Mouse (Mus musculus): ENCODE measurements around the gene Fam189a2. TPM values are rescaled to one million over a fixed set of nuclear protein-coding genes. Genes with fewer than 3 reads are reported as not detected.
A peak's percentile ranks its signal among the peaks of the same experiment; 100 is the strongest.

Fam189a2 gene
- total RNA-seq, 2 experiments from 2014 or later: 13.2 to 13.5 TPM

- intact Hi-C loops (cut with DNase I): no loop called here
- peak; percentile 38 for DNase-seq
Measured at GRCm38 (mm10) chr19:23948301-23949000, 82.4 kb downstream of the Fam189a2 start.

DNA sequence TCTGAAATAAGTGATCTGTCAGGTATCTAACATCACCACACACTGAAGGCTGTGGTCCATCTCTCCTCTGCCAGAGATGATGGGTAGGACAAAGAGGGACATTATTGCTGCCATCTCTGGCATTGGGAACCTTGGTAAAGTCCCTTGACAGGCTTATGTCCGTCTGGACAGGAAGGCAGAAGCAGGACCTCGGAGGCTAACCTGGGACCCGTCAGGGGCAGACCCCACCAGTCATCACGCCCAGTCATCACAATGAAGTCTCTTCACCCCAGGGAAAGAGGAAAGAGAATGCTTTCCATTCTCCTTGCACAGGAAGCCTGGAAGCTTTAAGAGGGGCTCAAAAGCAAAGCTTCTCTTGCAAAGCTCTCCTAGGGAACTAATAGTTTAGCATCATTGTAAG is 82.9 kb downstream of the Fam189a2 start:
- DNase-seq: no peak
- intact Hi-C loops (cut with DNase I): no loop called here

DNA sequence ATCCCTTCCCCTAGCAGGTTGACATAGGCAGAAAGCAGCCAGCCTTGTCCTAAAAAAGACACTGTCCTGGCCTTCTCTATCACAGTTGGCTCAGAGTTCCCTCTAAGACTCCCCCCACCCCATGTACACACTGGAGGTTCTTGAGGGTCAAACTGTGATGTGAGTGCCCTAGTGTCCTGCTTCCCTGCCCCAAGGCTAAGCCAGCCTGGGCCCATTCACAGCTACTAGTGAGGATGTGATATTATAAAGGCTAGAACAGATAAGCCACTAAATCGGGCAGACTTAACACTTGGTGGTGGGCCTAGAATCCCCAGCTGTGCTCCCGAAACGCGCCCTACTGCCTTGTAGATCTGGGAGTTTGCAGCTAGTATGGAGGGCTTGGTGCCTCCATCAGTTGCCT is 84.1 kb downstream of the Fam189a2 start:
- intact Hi-C loops (cut with DNase I): no loop called here
- no peak for DNase-seq

DNA sequence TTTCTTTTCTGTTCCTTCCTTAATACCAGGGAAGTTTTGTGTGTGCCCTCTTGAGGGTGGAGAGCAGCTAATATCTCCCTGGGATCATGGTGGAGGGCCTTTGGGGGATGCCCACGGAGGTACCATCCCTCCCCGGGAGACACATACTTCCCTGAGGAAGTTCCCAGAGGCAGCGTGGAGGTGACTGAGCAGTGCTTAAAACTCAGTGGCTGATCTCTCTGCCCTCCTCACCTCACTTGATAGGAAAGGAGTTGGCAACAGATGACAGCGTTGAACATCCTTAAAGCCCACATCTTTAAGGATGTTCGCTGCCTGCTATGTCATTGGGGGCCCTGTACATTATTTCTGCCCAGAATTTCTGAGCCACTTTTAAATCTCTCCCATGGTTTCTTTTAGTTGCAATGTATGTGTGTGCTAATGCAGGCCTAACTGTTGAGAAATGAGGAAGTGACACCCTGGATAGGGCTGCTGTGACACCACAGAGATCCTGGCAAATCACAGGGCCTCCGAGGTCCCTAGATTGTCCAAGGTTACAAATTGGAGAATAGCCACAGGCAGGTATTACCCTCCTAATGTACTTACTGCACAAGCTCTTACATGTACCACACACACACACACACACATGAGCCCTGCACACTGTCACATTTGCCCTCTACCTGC is 84.7 kb downstream of the Fam189a2 start:
- DNase-seq: no peak
- intact Hi-C loops (cut with DNase I): no loop called here

- intact Hi-C loops (cut with DNase I): no loop called here
- DNase-seq: no peak
Measured at GRCm38 (mm10) chr19:23942886-23943285, 87.9 kb downstream of the Fam189a2 start.

DNA sequence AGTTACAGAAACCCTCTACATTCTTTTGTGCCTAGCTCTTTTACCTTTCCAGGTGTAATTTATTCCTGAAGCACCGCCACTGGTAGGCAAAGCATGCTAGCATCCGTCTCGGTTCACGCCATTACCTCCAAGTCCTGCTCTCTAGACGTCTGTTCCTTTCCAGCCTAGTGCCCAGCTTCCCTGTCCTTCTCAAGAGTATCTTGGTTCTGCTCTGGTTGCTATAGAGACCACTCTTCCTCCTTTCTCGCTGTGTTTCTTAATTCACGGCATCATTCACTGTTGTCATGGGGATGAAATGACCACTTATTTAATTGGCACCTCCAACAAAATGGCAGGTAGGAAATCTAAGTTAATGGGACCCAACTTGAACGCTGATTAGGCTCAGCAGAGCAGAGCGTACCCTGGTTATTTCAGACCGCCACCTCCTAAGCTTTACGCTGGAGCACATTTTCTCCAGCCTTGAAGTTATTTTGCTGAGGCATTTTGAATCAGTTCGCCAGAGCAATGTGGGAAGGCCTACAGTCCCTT is 89.3 kb downstream of the Fam189a2 start:
- intact Hi-C loops (cut with DNase I): no loop called here
- no peak for DNase-seq

GRCm38 (mm10) chr19:23930826-23931225 is 100.0 kb downstream of the Fam189a2 start:
- intact Hi-C loops (cut with DNase I): no loop called here
- DNase-seq: no peak

DNA sequence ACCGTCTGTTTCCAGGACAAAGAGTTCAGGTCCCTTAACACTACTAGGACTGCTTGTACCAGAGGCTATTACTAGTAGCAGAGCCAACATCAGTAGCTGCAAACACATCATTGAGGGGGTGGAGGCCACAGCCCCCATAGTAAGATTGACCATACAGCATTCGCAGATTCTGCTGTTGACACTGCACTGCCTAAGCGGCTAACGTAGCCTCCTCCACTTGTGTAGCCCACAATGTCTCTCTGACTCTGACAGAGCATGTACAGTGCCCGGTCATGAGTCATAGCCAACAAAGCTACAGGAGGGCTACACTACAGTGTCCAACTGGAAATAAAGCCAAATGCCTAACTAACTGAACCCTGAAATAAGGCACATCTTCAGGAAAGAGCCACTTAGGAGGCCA is 105.3 kb downstream of the Fam189a2 start:
- no peak for DNase-seq
- intact Hi-C loops (cut with DNase I): no loop called here

DNA sequence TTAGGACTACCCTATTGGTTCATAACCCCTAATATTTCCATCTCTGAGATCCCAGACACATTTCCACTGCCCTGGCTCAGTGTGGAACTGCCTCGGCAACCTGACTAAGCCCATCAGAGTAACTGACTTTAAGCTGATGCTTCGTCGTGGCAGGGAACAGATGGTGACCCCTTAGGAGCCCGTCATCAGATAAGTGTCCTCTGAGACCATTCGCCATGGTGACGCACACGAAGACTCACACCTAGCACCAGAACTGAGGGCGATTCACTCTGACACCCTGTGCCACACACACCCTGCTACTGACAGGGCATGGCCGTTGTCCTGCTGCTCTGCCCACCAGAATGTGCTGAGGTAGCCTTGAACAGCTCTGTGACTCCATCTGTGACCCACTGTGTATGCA is 106.0 kb downstream of the Fam189a2 start:
- intact Hi-C loops (cut with DNase I): no loop called here
- no peak for DNase-seq

- no peak for DNase-seq
- intact Hi-C loops (cut with DNase I): no loop called here
Measured at GRCm38 (mm10) chr19:23924057-23924456, 106.8 kb downstream of the Fam189a2 start.

Other genes starting within 250 kb of the Fam189a2 start
- gene Tjp2, start 194.0 kb upstream of the Fam189a2 start, total RNA-seq (2021): 10 to 100 TPM; 19.0 to 20.3 TPM
- gene Fxn, start 249.6 kb upstream of the Fam189a2 start, total RNA-seq (2021): 10 to 100 TPM; 12.7 to 15.5 TPM